Mouse (Mus musculus) layer of hippocampus, adult 9-11 months (tissue): Measurements from ENCODE around the gene BC107364.
"Not testable (repeated sequence)": the region's sequence is repeated elsewhere in the genome, so short reads cannot be mapped to it uniquely, and the experiment has no call there.

Experiments
- DNase-seq: peaks from one replicate; pipeline ENCODE4 v3.0.0; 2022

BC107364 gene

GRCm38 (mm10) chr3:96410966-96411365, 41.1 kb downstream of the BC107364 start:
- no peak for DNase-seq

GRCm38 (mm10) chr3:96409701-96410246, 42.3 kb downstream of the BC107364 start:
- DNase-seq: no peak

- not testable (repeated sequence) for DNase-seq
Measured at GRCm38 (mm10) chr3:96408111-96408510, 44.0 kb downstream of the BC107364 start.

- DNase-seq: no peak
Measured at GRCm38 (mm10) chr3:96405541-96406503, 46.3 kb downstream of the BC107364 start.

GRCm38 (mm10) chr3:96405004-96405403, 47.1 kb downstream of the BC107364 start:
- DNase-seq: no peak

- no peak for DNase-seq
Measured at GRCm38 (mm10) chr3:96404450-96404849, 47.7 kb downstream of the BC107364 start.

GRCm38 (mm10) chr3:96403016-96403415, 49.1 kb downstream of the BC107364 start:
- no peak for DNase-seq

GRCm38 (mm10) chr3:96401832-96402501, 50.1 kb downstream of the BC107364 start:
- no peak for DNase-seq

GRCm38 (mm10) chr3:96401474-96401831, 50.7 kb downstream of the BC107364 start:
- DNase-seq: no peak

- DNase-seq: no peak
Measured at GRCm38 (mm10) chr3:96398911-96399310, 53.2 kb downstream of the BC107364 start.

- DNase-seq: no peak
Measured at GRCm38 (mm10) chr3:96396857-96397256, 55.2 kb downstream of the BC107364 start.

GRCm38 (mm10) chr3:96387202-96387601, 64.9 kb downstream of the BC107364 start:
- DNase-seq: not testable (repeated sequence)
